Mouse (Mus musculus): ENCODE measurements at regions not wholly inside any gene's neighbourhood (a gene's known extent, or its start where the extent isn't known, plus 50 kb on each side); places are given as distances from the start of the nearest gene placed in this dataset.

DNA sequence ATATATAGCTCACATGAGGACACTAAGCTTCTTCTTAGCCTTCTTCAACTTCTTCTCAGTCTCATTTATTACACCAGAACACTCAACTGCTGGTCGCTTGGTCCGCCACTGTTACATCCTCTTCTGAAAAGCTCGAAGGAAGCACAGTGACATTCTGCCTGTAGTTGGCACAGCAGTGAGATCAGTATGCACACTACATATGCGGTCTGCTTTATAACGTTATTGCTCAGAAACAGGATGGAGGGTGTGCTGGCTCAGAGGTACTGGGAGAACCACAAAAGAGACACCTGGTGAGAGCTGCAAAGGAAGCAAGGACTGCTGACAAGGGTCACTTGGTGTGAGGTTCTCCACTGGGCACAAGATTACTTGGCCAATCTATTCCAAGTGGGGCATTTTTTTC lies 179.5 kb downstream of the Ets1 start:
- no peak for DNase-seq

DNA sequence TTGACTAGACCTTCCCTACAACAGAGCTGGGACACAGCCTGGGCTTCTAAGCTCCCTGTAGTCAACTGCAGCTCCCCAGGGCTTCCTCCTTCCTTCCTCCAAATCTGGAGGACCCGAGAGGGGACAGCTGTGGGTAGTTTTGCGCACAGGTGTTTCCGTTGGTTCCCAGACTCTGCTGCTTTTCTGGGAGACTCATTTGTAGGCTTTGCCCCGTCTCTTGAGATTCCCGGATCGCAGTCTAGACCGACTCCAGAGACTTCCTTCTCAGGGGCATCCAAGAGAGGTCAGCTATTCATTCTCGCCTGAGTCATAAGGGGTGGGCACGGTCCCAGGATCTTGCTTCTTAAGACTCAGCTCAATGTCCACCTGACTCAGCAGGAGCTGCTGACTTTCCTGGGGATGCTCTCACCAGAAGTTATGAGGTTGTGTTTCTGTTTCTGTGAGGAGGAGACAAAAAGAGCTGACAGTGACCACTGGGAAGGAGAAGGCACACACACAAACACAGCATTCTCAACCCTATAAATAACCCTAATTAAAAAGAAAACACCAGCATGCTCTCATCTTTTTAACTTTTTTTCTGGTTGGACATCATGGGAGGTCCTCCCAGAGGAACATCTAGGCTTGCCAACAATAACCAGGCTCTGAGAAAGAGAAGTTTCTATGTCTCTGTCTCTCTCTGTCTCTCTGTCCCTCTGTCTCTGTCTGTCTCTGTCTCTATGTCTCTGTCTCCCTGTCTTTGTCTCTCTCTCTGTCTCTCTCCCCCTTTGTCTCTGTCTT lies 180.8 kb downstream of the Ets1 start:
- no peak for DNase-seq

DNA sequence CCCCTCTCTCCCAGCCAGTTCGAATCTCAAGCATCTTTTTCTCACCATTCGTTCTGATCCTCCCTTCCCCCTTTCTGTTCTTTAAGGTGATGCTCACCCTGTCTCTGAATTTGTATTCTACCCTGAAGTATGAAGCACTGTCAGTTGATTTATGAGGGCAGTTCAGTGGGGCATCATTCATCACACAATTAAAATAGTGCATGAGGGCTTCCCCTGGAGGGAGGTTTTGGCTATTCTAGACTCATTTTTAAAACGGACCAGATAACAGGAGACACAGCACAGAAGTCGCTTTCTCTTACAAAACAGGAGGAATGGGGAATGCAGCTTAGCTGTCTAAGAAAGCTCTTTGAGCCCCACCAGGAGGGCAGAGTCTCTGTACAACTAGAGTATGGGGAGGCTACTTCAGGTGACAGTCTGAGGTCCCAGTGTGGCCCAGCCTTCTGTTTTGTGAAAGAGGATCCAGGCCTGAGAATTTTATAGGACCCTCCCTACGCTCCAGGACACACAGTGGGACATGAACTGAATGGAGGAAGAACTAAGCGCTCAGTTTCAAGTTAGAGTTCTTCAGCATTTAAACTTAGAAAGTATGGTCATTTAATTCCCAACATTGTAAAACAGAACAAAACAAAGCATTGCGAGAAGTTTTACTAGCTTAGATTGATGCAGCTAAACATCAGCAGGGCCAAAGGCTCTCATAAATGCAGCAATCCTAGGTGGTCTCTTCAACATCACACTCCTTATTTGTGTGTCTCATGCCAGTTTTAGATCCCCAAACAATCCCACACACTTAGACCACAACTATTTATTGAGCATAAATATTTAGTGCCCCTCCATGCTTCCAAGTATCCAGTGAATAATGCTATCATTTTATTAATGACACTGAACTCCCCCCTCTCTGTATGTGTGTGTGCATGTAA lies 181.7 kb downstream of the Ets1 start:
- no peak for DNase-seq

DNA sequence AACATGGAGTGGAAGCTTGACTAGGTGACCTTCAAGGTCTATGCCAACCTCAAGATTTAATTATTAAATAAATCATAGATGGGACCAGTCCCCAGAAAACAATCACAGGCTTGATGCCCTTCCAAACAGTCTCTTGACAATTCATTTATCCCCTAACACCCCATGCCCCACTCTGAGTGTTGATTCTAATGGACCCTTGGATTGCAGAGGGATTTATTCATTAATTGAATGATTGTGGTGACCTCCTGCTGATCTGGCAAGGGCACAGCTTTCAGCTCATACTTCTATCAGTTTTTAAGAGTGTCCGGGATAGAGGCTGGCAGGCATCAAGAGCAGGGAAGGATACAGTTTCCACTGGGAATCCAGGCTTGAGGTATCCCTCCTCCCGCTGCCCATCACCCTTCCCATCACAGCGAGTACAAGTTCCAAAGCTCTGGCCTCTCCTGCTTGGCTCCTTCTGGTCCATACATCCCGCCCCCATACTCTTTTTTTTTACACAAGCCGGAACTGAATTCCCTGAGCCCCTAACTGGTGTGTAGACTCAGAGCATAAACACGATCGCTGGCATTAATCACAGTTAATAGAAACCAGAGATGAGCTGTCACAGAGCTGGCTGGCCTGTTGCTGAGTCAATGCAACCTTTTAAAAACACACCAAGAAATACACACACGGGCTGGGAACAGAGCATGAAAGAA lies 187.6 kb downstream of the Ets1 start:
- no peak for DNase-seq

DNA sequence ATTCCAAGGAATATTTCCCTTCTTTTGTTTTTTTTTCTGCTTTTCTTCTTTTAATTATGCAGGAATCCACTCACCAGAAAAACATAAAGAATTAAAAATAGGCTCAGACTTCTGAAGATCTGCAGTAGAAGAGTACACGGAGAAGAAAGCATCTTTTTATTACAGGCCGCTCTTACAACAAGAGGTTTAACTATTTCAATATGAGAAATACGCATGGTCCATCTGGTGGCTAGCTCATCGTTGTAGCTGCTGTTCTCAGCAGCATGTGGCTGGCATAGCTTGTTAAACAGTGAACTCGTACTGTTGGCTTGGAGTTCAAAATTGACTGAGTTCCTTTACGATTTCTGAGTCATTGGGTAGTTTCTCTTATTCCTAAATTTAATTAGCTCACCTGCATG lies 188.1 kb downstream of the Ets1 start:
- no peak for DNase-seq

DNA sequence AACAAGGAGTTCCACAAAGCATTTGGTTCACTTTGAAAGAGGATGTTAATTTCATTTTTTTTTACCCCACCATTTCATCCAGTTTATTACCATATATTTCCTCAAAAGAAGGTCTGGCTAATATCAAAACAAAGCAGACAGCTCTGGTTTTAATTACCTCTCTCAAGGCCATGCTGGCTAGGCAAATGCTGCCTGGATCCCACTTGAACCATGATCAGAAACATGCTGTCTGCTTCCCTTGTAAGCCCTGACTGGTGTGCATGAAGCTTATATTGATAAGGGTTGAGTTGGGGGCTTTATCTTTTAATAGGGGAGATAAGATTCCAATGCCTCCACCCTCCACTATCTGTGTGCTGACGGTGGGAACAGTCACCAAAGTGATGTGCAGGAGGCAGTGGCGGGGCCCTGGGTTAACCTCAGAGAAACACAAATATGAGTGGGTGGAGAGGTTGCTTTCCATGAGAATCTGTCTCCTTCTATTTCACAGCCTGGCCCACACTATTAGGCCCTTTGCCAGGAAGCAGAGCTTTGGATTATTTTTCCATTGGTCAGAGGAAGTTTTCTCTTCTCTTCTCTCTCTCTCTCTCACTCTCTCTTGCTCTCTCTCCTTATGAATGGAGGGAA lies 194.4 kb downstream of the Ets1 start:
- DNase-seq, result no peak

DNA sequence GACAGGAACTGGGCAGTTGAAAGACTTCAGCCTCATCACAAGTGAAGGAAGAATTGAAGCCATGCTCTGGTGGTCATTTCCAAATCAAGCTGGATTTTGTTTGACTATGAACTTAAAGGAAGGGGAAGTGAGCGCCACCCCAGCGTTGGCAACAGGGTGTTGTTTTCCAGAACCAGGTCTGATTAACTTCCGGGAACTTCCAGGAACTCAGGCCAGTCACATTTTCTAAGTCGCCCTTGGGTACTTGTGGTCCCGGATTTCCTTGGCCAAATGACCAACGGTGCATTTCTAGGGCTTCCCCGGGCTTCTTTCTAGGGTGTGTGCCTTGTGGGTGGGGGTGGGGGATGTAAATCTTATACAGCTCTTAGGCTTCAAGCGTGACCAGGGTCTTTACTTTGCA lies 197.4 kb downstream of the Ets1 start:
- no peak for DNase-seq

DNA sequence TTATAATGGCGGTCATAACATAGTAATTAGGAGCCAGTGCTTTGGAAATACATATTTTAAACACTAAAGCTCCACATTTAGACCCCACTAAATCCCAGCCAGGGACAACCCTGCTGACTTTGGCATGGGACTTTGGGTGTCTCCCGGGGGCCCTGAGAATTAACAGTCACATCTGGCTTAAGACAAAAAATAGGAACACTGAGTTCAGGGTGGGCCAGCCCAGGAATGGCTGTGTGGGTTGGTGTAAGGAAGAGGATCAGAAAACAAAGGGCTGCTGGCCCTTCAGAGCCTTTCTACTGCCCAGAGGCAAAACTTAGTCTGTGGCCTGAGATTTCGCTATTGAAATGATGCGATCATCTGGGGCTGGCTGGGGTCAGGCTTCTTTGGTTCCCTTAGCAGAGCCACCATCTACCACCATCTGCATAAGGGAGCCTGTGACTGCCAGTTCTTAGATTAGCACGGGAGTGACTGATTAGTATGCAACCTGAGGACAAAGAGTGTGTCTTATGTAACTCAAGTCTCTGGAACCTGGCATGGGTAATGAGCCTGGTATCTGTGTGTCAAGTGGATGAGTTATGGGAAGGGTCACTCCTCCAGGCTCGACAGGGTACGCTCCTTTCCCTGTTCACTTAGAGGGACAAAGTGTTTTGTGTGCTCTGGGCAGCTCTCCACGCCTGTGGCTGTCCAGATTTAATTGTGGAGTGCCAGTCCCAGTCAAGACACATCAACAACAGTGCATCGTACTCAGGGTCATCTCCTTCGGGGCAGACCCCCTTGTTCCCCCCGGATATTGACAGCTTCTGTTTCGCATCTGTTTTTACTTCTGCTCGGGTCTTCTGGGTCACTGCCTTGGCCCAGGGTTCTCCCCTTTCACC lies 199.0 kb downstream of the Ets1 start:
- DNase-seq, result no peak

DNA sequence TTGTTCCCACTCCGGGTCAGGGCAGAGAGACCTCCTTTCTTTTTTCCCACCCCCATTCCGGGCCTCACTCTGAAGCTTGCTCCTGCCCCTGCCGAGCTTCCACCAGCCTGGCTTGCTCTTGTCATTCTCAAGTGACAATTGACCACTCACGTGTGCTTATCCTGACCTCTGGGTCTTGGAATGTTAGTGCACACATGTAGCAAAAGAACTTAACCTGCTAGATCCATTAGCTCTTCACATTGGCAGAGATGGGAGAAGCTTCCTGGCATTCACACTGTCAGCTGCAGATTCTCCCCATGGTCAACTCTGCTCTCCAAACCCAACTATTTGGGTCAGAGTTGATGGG lies 199.6 kb downstream of the Ets1 start:
- no peak for DNase-seq

DNA sequence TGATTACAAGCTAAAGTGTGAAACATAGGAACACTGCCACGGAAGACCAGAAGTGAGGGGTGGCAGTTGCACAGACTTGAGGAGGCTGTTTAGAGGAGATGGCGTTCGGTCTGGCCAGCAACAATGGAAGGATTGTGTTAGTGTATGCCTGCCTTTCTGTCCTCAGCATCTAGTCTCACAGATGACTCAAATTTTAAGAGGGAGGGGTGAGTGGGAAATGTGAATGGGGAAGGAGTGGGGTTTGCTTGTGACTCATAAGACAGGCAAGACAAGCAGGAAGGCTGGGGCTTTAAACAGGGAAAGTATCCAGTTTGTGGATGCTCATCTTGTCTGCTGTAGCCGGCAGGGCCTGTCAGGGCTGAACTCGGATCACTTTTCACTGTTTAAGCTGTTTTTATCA lies 200.3 kb downstream of the Ets1 start:
- no peak for DNase-seq

DNA sequence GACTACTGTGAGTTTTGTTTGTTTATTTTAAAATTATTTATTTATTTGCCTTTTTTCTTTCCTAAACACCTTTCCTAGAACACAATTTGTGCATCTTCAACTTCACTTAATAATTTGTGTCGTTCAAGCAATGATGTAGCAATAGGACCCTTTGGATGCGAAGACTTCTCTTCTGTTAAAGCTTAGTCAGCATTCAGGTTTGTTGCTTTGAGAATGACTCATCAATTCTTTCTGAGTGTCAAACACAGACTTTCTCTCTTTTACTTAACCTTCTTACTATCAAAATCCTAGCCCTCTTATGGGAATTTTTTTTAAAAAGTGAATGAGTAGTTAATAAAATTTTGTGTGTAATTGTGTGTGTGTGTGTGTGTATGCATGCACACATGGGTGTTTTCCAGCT lies 211.3 kb downstream of the Ets1 start:
- DNase-seq, result no peak

DNA sequence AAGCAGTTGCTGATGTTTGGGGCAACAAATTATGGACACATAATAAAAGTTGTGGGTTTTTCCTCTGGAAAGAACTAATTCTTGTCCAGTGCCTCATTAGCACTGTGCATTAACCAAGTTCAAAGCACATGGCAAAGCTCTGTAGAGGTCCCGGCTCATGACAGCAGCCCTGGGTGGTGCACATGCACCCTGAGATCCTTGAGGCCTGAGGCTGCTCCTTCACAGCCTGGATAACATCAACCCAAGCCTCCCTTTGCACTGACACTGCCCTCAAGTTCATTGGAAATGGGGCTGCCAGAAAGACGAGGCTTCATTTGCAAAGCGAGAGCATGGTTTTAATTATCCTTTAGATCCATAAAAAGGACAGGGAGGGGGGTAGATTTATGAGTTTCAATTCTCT lies 216.3 kb downstream of the Ets1 start:
- DNase-seq, result no peak

DNA sequence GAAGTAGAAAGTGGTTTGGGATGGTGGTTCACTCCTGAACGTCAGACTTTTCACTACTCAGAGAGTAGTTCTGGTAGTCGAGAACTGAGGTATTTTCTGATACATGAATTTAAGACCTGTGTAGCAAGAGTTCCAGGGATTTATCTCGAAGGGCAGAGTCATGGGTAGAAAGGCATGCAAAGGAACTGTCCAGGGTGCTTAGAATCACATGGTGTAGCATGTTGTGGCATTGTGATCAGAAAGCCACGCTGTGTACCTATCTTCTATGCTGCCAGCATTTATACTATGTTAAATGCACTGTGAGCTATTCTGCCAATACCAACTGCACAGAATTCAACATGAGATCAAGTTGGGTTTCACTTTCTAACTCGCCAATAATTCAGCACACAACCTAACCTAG lies 227.3 kb downstream of the Ets1 start:
- DNase-seq, result no peak

DNA sequence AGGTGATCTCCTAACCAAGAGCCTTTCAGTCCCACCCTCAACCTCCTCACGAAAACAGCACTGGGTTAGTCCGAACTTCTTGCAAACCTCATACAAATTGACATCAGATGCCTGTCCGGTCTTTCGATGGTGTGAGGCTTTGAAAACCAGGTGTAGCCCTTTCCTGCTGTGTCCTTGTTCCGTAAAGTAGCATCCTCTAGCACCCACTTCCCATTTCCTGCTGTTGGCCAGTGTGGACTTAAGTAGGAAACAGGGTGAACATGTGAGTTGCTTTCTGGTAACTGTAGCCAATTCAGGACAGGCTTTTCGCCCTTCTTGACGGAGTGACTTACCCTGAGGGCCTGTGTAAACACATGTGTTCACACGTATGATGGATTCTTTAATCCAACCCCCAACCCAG lies 232.9 kb downstream of the Ets1 start:
- no peak for DNase-seq

DNA sequence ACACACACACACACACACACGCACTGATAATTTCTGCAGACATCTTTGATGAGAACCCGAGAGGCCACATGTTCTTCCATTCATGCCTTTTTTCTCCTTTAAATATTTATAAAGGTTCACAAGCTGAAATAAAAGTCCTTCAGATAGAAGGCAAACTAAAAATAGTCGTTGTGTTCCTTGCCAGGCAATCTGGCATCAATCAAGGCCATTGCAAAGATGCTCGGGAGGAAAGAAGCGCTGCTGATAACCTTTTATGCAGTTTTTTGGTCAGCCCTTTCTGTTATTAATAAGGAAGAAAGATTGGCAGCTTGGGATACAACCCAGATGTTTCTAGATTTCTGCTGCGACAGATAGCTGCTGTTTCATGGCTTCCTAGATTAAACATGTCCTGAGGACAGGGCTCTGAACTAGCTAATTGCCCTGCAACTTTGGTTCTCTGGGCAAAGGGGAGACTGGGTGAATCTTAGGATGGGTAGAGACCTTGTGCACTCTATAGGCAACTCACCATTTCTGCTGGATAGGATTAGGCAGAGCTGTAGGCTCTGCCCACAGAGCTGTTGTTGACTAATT lies 238.4 kb downstream of the Ets1 start:
- no peak for DNase-seq

DNA sequence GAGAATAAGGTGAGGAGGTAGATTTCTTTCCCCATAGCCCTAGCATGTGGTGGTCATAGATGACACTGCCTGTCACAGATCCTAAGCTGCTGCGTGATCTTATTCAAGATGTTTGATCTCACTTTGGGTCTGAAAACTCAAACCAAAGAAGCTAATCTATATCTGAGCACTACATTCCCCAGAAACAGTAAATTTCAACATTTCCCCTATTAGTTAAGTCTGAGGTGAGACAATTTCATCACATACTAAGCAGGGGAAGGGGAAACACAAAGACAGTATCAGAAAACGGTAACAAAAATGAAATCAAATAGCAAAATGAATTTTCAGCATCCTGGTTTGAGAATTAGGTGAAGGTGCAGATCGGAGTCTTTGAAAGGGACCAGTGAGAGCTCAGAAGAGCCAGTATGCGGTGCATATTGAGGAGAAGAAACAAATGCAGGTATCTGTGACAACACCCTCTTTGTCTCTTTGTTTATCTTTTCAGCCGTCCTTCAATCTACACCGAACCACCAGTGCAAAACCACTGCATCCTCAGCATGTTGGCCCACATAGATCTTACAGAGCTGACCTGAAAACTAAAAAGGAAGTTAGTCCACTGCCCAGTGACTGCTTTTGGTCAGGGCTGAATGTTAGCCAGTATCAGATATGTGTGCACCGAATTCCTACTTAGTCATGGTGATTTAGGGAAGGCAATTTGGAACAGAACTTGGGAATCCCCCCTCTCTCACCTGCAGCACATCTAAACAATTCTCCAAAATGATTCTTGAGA lies 247.0 kb downstream of the Ets1 start:
- DNase-seq, result no peak

DNA sequence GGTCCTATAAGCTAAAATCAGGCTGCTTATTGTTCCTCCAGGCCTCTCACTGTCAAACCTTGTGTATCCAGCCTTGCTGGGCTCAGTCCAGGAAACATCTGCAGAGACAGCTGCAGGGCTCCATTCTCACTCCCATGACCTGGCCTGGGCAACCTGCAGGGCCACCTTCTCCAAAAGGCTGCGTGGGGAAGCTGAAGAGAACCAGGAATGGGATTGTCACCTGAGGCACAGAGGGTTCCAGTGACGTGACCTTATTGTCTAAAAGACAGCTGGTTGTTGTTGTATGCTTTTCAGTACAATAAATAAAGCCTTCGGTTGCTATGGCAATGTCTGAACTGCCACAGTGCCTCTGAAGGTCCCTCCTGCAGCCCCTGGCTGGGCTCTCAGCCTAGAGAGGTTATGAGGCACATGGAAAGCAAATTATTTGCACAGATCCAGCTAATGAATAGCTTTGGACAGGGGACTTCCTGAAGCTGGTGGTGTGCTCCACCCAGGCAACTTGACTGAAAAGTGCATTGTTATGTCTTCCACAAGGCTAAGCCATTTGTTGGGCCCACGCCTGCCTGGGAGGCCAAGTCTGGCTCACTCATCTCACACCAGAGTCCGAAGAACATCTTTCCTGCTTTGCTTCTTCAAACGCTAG lies 250.1 kb downstream of the Ets1 start:
- no peak for DNase-seq

DNA sequence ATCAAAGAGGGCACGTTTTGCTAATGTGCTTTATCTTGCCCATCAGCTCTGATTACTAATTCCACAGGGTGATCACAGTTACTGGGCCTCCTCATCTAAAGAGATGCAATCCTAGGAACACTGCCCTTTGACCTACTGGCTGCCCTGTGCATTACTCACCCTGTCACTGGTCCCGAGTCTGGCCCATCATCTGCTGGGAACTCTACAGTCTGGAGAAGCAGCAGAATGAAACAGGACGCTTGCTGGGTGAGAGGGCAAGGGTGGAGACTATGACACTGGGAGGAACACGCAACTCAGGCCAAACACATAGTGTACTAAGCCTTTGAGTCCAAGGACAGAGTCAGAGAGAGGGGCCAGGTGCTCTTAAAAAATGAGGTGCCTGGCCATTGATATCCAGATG lies 263.8 kb downstream of the Ets1 start:
- no peak for DNase-seq

DNA sequence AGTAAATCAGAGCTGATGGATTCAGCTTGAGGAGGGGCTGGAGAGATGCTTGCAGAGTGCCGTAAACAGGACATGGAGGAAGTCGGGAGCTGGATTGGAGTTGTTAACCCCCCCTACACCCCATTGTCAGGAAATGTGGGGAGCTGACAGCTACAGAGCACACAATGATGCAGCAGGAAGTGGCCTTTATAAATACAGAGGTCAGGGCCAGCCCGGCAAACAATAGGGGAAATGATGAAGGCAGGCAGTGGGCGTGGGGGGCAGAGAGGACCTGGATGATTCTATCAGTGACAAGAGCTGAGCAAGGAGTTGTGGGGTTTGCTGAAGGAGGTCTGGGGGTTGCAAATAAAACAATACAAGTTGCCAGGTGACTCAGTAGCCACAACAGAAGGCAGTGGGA lies 265.3 kb downstream of the Ets1 start:
- DNase-seq, result no peak

DNA sequence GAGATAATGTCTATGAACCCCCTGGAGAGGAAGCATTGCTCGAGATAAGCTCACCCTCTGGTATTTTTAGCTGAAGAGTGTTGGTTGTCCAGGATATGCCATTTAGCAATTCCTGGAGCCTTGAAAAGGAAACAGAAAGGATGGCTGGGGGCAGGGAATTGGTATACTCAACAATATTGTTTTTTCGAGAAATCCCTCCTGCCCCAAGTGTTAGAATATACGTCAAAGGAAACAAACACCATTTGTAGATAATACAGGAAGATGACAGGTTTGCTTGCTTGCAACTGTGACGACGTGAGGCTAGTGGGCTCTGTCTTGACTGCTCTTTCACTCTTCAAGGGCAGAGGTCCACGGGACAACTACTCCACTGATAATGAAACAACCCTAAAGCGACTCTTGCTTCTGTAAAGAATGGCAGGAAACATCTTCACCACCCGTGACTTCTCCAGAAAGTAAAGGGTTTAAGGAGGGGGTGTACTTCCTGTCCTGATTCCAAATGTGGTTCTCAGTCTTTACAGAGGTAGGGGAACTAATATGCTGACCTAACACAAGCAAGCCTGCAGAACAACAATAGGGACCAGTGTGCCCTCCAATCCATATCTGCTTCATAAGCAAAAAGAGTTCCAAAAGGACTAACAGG lies 270.3 kb downstream of the Ets1 start:
- DNase-seq, result no peak
